Mouse (Mus musculus) CD4-positive, CD25-positive, alpha-beta regulatory T cell, adult 9 weeks (primary cell): ENCODE results near the gene Gm45623. TPM values are rescaled to one million over a fixed set of nuclear protein-coding genes. Genes with fewer than 3 reads are reported as not detected.

Source experiments
- polyA plus RNA-seq: library from polyadenylated mRNA; unstranded; fragments of 100-300 nt; shearing (Covaris generic); gene quantifications from one replicate; pipeline ENCODE4 v1.2.1, GENCODE M21; 2017

Gm45623 gene
- polyA plus RNA-seq: not detected

DNA sequence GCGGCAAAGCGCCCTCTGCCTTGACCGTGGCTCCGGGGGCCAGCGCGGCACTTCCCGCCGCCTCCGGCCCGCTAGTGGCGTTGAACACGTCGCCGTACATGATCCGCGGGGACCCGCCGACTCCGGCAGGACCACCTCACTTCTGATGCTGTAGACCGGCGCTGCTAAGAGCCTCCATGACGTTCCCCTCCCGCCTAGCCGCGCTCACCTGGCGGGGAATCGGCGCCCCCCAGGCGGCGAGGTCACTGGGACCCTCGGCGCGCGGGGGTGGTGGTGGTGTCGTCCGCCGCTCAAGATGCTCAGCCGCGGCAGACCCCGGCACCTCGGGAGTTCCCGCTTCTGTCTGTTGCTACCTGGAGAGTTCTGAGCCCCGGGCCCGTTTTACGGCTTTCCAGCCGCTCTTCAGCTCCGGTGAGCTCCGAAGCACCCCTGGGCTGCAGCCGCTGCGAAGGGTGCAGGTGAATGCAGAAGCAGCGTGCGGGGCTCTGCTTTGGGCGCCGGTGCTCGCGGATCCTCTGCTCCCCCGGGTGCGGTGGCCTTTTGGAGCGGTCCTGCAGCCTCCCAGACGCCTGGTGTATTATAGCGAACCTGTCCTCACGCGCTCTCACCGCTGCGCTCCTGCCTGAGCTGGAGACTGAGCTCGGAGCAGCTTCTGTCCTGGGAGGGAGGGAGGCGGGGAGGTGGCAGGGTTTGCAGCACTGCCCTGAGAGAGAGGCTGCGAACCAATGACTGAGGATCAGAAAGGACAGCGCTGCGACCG is at the start of gene Gm45623:
Gm45623 (minus strand) TSS at position 636 of the 760 bp plus-strand sequence.

DNA sequence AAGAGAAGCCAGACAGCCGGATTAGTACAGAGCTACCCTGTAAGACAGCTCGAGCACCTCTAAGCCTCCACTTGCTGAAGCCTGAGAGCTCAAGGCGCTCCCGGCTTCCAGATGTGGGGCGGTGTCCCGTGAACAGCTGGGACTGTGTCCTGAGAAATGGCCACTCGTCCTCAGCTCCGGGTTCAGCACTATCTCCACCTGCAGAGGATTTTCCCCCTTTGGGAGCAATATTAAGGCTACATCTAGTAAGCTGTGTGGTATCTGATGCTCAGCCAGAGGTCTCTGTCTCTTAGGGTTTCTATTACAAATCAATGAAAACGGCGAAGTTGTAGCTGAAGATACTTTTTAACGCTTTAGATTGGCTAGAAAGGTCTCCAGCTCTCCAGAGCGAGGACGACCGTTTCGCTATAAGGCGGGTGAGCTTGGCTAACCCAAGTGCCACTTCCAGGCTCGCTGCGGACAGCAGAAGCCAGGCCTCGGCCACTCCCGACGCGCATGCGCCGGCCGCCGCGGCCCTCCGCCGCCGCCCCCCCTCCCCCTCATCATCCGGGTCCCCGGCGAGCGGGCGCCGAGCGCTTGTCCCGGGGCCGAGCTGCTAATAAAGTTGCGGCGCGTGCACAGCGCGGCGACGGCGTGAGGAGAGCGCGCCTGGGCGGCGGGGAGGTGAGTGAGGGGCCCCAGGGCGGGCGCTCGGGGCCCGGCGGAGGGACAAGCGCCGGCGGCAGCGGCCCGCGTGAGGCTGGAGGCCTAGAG is 51.0 kb downstream of the Gm45623 start, which contains the start of gene Smad5:
Smad5 (plus strand) TSS at position 542 of the 753 bp plus-strand sequence.

Other genes starting within 250 kb of the Gm45623 start
- 2.5 TPM for gene Fbxl21, start 231.4 kb downstream of the Gm45623 start, polyA plus RNA-seq
- not detected for gene Lect2, start 205.3 kb downstream of the Gm45623 start, polyA plus RNA-seq
- 0.62 TPM for gene Tgfbi, start 144.3 kb downstream of the Gm45623 start, polyA plus RNA-seq
- 21.3 TPM for gene Smad5, start 50.8 kb downstream of the Gm45623 start, polyA plus RNA-seq
- gene Trpc7, start 142.2 kb upstream of the Gm45623 start, polyA plus RNA-seq: not detected